Mouse (Mus musculus) liver, embryonic 15.5 days (tissue): Measurements from ENCODE around the gene Ntf5. TPM values are rescaled to one million over a fixed set of nuclear protein-coding genes. Genes with fewer than 3 reads are reported as not detected.

Experiments used
- ATAC-seq: fragments of 200-750 bp; cut with Nextera tagmentation; 2 replicates; pipeline ENCODE4 v1.8.0; 2017; ENCODE audit warnings: moderate number of reproducible peaks, mild to moderate bottlenecking, moderate library complexity; ENCODE audit not compliant: insufficient read depth
- H3K27ac ChIP-seq: fragments of 300-500 bp; sonication (generic); replicated peaks from 2 replicates; pipeline ENCODE4 v1.5.1; 2015; ENCODE audit warnings: mild to moderate bottlenecking, inconsistent platforms
- H3K27me3 ChIP-seq: fragments of 300-500 bp; sonication (generic); 2 replicates; pipeline ENCODE4 v1.6.1; 2015; ENCODE audit warnings: mild to moderate bottlenecking, inconsistent platforms
- H3K36me3 ChIP-seq: fragments of 300-500 bp; sonication (generic); replicated peaks from 2 replicates; pipeline ENCODE4 v1.6.1; 2015; ENCODE audit warnings: moderate library complexity, mild to moderate bottlenecking, inconsistent platforms
- H3K4me1 ChIP-seq: fragments of 300-500 bp; sonication (generic); replicated peaks from 2 replicates; pipeline ENCODE4 v1.6.1; 2015; ENCODE audit warnings: inconsistent platforms
- H3K4me2 ChIP-seq: fragments of 300-500 bp; sonication (generic); 2 replicates; pipeline ENCODE4 v1.6.1; 2015; ENCODE audit warnings: moderate library complexity, mild to moderate bottlenecking, inconsistent platforms
- H3K4me3 ChIP-seq: fragments of 300-500 bp; sonication (generic); replicated peaks from 2 replicates; pipeline ENCODE4 v1.5.1; 2015; ENCODE audit warnings: mild to moderate bottlenecking, inconsistent platforms
- H3K9ac ChIP-seq: fragments of 300-500 bp; sonication (generic); 2 replicates; pipeline ENCODE4 v1.6.1; 2015; ENCODE audit warnings: moderate library complexity, mild to moderate bottlenecking, inconsistent platforms
- H3K9me3 ChIP-seq: fragments of 300-500 bp; sonication (generic); replicated peaks from 2 replicates; pipeline ENCODE4 v1.6.1; 2016; ENCODE audit warnings: inconsistent platforms
- WGBS: fragments of 180-500 bp; shearing (Covaris S2); methylation state at CpG from one replicate; pipeline ENCODE4 v1.1.7; 2015; ENCODE audit warnings: mixed read lengths; ENCODE audit not compliant: insufficient replicate concordance; 5-methylcytosine and 5-hydroxymethylcytosine counted together
- polyA plus RNA-seq: library from polyadenylated mRNA; unstranded; fragments of >200 nt; fragmentation: Nextera tagmentation; extraction: Ambion mirVana; gene quantifications from 2 replicates; pipeline ENCODE4 v1.2.1, GENCODE M21; 2015

Ntf5 gene
- 0.22 and 0.24 TPM in 2 replicates for polyA plus RNA-seq

- H3K4me3 ChIP-seq = peak within 1 kb of the TSS; percentile 46
- H3K9ac ChIP-seq = no peak within 1 kb of the TSS
- peaks cover 22% of the 10 kb centered on the region for H3K4me1 ChIP-seq
- no peaks in the 10 kb centered on the region for H3K36me3 ChIP-seq
- WGBS = 3% methylated on average over 43 of the region's 45 CpGs
- peak within 1 kb of the TSS; percentile 65 for H3K4me2 ChIP-seq
- 0 out of 2 replicates have a peak, but pooled peaks have one; percentile 7 for ATAC-seq
- no peaks in the 10 kb centered on the region for H3K9me3 ChIP-seq
- peaks cover 100% of the 10 kb centered on the region for H3K27me3 ChIP-seq
- H3K27ac ChIP-seq = no peak within 1 kb of the TSS
These were observed at the start of gene Ntf5 for GRCm38 (mm10) chr7:45413113-45413863. Gene Ntf5 (plus strand): TSS chr7:45413695.

DNA sequence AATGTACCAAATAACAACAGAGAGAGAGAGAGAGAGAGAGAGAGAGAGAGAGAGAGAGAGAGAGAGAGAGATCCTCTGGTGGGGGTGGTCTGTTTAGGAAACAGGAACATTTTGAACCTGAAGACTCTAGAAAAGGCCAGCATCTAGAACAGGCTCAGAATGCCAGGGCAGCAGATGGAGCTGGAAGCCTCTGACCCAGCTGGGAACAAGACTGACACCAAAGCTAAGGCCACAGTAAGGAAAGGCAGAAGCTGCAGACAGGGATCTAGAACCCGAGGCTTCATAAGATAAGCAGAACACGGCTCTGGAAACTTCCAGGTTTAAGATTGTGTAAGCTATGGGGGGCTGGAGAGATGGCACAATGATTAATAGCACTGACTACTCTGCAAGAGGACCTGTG is 49.5 kb upstream of the Ntf5 start:
- H3K36me3 ChIP-seq = no peaks in the 10 kb centered on the region
- no peaks in the 10 kb centered on the region for H3K9me3 ChIP-seq
- WGBS = 30% methylated on average over 2 of the region's 2 CpGs
- H3K9ac ChIP-seq = no peak overlapping the region
- H3K4me2 ChIP-seq = no peak overlapping the region
- H3K27me3 ChIP-seq = peaks cover 98% of the 10 kb centered on the region
- H3K4me1 ChIP-seq = peaks cover 42% of the 10 kb centered on the region
- no peak overlapping the region for H3K27ac ChIP-seq
- no peak overlapping the region for H3K4me3 ChIP-seq
- ATAC-seq = no peak

- WGBS = 5% methylated on average over 35 of the region's 35 CpGs
- H3K4me2 ChIP-seq = peak overlapping the region; percentile 94
- H3K9ac ChIP-seq = no peak overlapping the region
- no peaks in the 10 kb centered on the region for H3K9me3 ChIP-seq
- H3K27ac ChIP-seq = no peak overlapping the region
- H3K36me3 ChIP-seq = no peaks in the 10 kb centered on the region
- peak overlapping the region; percentile 64 for H3K4me3 ChIP-seq
- peaks cover 97% of the 10 kb centered on the region for H3K27me3 ChIP-seq
- peaks cover 58% of the 10 kb centered on the region for H3K4me1 ChIP-seq
- ATAC-seq = no peak
These were observed 47.5 kb upstream of the Ntf5 start for GRCm38 (mm10) chr7:45365742-45366651.

- peaks cover 56% of the 10 kb centered on the region for H3K4me1 ChIP-seq
- H3K4me2 ChIP-seq = peak within 1 kb of the TSS; percentile 94
- peaks cover 91% of the 10 kb centered on the region for H3K27me3 ChIP-seq
- H3K27ac ChIP-seq = peak within 1 kb of the TSS; percentile 55; the same call in 1 of the 2 replicates
- peak within 1 kb of the TSS; percentile 64 for H3K9ac ChIP-seq
- peak within 1 kb of the TSS; percentile 64 for H3K4me3 ChIP-seq
- ATAC-seq = no peak
- WGBS = 1% methylated on average over 19 of the region's 26 CpGs
- H3K36me3 ChIP-seq = no peaks in the 10 kb centered on the region
- no peaks in the 10 kb centered on the region for H3K9me3 ChIP-seq
These were observed 46.9 kb upstream of the Ntf5 start, which contains the start of gene Ppfia3 for GRCm38 (mm10) chr7:45366652-45367019. Gene Ppfia3 (minus strand): TSS chr7:45367019.

DNA sequence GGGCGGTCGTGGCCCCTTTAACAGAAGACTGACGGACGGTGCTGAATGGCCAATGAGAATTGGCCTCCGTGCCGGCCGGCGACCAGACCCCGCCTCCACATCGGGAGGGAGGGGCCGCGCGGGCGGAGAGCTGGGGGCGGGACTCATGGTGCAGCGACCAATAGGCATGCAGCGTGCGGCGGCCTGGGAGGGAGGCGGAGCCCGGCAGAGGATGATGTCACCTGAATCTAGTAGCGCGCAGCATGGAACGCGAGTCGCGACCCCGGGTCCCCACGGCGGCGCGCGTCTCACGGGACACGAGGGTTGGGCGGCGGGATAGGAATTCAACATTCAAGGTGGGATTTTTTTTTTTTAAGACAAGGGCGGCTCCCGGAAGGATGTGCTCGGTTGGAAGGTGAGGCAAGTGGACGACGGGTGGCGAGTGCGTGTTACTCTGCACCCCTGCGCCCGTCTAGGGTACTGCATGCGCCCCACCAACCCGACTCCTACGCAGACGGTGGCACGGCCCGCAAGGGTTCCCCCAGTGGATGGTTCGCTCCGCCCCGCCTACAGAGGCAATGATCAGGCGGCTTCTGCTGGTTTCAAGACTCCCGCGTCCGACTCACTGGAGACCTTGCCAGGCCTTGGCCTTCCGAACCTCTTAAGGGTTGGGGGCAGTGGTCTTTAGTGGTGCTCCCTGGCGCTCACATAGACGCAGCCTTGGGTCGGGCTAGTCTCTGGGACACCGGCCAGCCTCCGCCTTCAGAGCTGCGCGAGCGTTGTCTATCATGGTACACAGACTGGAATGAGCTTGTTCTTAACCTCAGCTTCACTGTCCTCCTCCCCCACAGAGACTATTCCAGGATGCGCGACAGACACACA is 46.2 kb upstream of the Ntf5 start:
- peak overlapping the region; percentile 64 for H3K4me3 ChIP-seq
- ATAC-seq = peak; percentile 80
- H3K36me3 ChIP-seq = peaks cover 2% of the 10 kb centered on the region; the same call in 1 of the 2 replicates
- 1% methylated on average over 70 of the region's 70 CpGs for WGBS
- peaks cover 53% of the 10 kb centered on the region for H3K4me1 ChIP-seq
- peak overlapping the region; percentile 64 for H3K9ac ChIP-seq
- peaks cover 84% of the 10 kb centered on the region for H3K27me3 ChIP-seq
- H3K27ac ChIP-seq = peak overlapping the region; percentile 55; the same call in 1 of the 2 replicates
- H3K4me2 ChIP-seq = peak overlapping the region; percentile 94
- no peaks in the 10 kb centered on the region for H3K9me3 ChIP-seq

GRCm38 (mm10) chr7:45368178-45368577 is 45.3 kb upstream of the Ntf5 start:
- Histone ChIP-seq H3K36me3 (peaks cover 11% of the 10 kb centered on the region), H3K4me2 (peak overlapping the region; percentile 94), H3K4me1 (peaks cover 48% of the 10 kb centered on the region), H3K27ac (no peak overlapping the region), H3K9ac (no peak overlapping the region), H3K4me3 (peak overlapping the region; percentile 64; the same call in 1 of the 2 replicates), H3K27me3 (peaks cover 75% of the 10 kb centered on the region), H3K9me3 (no peaks in the 10 kb centered on the region)
- WGBS = 75% methylated on average over 15 of the region's 15 CpGs
- no peak for ATAC-seq

DNA sequence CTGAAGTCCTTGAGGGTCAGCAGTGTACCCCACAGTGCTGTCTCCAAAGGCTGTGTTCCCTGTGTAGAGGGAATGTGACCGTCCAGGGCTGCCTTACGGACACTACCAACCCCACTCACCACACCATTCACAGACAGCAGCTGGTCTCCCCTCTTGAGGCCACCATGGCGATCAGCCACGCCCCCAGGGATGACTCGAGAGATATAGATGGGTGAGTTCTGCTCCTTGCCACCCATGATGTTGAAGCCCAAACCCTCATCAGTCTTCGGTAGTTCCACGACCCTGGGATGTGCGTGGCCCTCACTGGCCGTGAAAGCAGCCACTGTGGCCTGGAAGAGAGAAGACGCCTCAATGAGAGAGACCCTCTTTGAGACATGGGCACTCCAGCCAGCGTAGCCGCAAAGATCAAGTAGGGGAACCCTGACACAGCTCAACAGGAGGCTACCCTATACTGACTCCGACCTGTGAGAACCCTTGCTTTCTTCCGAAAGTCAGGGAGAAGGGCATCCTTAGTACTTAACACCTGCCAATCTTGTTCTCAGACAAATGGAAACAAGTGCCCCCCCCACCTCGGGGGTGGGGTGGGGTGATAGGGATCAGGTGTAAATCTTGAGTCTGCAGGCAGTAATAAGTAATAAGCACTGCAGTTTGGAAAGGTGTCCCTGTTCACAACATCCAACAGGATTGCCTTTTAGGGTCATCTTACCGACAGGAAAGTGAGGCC is 44.3 kb upstream of the Ntf5 start:
- Histone ChIP-seq H3K27ac (no peak overlapping the region), H3K4me2 (no peak overlapping the region), H3K27me3 (peaks cover 65% of the 10 kb centered on the region), H3K9me3 (no peaks in the 10 kb centered on the region), H3K9ac (no peak overlapping the region), H3K36me3 (peaks cover 21% of the 10 kb centered on the region), H3K4me3 (no peak overlapping the region), H3K4me1 (peaks cover 48% of the 10 kb centered on the region)
- ATAC-seq = no peak
- 62% methylated on average over 16 of the region's 16 CpGs for WGBS

DNA sequence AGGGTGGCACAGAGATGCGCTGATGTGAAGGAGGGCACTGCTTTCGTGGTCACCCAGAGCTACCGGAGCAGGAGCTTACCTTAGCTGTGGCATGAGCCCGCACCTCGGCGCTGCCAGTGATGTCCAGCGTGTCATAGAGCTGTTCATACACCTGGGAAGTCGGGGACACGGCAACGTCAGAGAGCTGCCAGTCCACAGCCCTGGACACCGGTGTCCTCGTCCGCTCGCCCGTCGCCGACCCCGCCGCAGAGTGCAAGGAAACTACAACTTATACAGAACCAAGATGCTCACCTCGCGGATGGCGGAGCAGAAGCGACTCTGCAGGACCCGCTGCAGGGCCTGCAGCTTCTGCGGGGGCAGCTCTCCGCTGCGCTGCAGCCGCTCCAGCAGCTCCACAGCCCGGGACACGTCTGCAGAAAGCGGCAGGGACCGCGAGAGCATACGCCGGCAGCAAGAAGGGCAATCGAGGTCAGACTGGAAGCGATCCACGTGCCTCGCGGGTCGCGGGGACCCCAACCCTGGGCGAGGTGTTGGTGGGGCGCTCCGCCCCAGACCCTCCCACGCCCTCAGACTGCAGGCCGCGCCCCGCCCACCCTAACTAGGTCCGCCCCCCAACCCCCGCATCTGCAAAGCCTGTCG is 43.5 kb upstream of the Ntf5 start:
- Histone ChIP-seq H3K4me2 (peak overlapping the region; percentile 84), H3K9me3 (no peaks in the 10 kb centered on the region), H3K36me3 (peaks cover 29% of the 10 kb centered on the region), H3K27ac (no peak overlapping the region), H3K27me3 (peaks cover 57% of the 10 kb centered on the region), H3K4me1 (peaks cover 48% of the 10 kb centered on the region), H3K4me3 (peak overlapping the region; percentile 52), H3K9ac (peak overlapping the region; percentile 19; the same call in 1 of the 2 replicates)
- no peak for ATAC-seq
- WGBS = 9% methylated on average over 52 of the region's 52 CpGs

DNA sequence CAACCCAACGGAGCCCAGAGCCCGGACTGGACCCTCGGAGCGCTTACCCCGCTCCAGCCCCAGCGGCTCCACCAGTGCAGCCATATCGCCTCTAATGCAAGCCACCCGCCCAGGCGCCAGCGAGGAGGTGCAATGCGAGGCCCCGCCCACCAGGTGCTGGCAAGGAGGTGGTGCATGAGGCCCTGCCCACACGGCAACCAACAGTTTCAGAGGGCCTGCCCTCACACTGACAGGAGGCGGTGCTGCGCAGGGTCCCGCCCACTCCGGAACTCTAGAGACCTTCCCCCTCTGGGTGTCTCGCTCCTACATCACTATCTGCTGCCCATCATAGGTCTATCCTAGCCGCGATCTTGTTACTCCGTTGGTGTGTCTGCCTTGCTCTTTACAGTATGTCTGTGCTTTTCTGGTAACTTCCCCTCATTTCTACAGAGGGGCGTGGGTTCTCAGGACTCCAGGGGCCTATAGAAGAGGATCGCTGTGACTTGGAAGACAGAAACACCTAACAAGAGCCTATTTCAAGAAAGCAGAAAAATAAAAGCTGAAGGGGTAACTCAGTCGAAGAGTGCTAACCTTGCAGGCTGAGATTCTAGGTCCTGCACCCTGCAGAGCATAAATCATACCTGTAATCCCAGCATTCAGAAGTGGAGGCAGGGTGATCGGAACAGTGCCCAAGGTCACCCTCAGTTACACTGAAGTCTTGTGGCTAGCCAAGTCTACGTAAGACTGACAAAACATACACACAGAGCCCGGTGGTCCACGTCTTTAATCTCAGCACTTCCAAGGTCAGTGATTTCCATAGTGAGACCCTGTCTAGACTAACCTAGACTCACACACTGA is 42.8 kb upstream of the Ntf5 start, which contains the start of gene Lin7b:
TSS of gene Lin7b (minus strand) at position 109 of the 837 bp plus-strand sequence.
- ATAC-seq = peak; percentile 65
- H3K9ac ChIP-seq = peak within 1 kb of the TSS; percentile 19; the same call in 1 of the 2 replicates
- H3K4me2 ChIP-seq = peak within 1 kb of the TSS; percentile 84
- H3K27ac ChIP-seq = no peak within 1 kb of the TSS
- H3K9me3 ChIP-seq = no peaks in the 10 kb centered on the region
- peaks cover 50% of the 10 kb centered on the region for H3K27me3 ChIP-seq
- H3K4me1 ChIP-seq = peaks cover 48% of the 10 kb centered on the region
- 8% methylated on average over 28 of the region's 28 CpGs for WGBS
- H3K36me3 ChIP-seq = peaks cover 35% of the 10 kb centered on the region
- peak within 1 kb of the TSS; percentile 52 for H3K4me3 ChIP-seq
